Mouse (Mus musculus) T-cell, adult 2 months (primary cell): ENCODE measurements around the gene Rerg.
"Not testable (repeated sequence)": the region's sequence is repeated elsewhere in the genome, so short reads cannot be mapped to it uniquely, and the experiment has no call there.

Experiments
- DNase-seq: peaks from one replicate; pipeline ENCODE4 v3.0.0; 2022; ENCODE audit warnings: low spot score

Rerg gene

GRCm38 (mm10) chr6:137072256-137072655 is 98.0 kb downstream of the Rerg start:
- DNase-seq = no peak

GRCm38 (mm10) chr6:137071466-137071865 is 98.8 kb downstream of the Rerg start:
- DNase-seq = no peak

- no peak for DNase-seq
Observed at GRCm38 (mm10) chr6:137065506-137065905, 104.8 kb downstream of the Rerg start.

- DNase-seq = no peak
Observed at GRCm38 (mm10) chr6:137064786-137065185, 105.5 kb downstream of the Rerg start.

- peak; percentile 4 for DNase-seq
Observed at GRCm38 (mm10) chr6:137063239-137063940, 106.9 kb downstream of the Rerg start.

GRCm38 (mm10) chr6:137061880-137062531 is 108.3 kb downstream of the Rerg start:
- no peak for DNase-seq

GRCm38 (mm10) chr6:137060595-137060994 is 109.7 kb downstream of the Rerg start:
- DNase-seq = no peak

GRCm38 (mm10) chr6:137058257-137058656 is 112.0 kb downstream of the Rerg start:
- DNase-seq = no peak

- DNase-seq = no peak
Observed at GRCm38 (mm10) chr6:137054073-137054472, 116.2 kb downstream of the Rerg start.

GRCm38 (mm10) chr6:137053464-137053863 is 116.8 kb downstream of the Rerg start:
- DNase-seq = no peak

- DNase-seq = no peak
Observed at GRCm38 (mm10) chr6:137053006-137053405, 117.3 kb downstream of the Rerg start.

- no peak for DNase-seq
Observed at GRCm38 (mm10) chr6:137047036-137047435, 123.3 kb downstream of the Rerg start.

- DNase-seq = no peak
Observed at GRCm38 (mm10) chr6:137045011-137045504, 125.2 kb downstream of the Rerg start.

- DNase-seq = not testable (repeated sequence)
Observed at GRCm38 (mm10) chr6:137035611-137036395, 134.5 kb downstream of the Rerg start.

- no peak for DNase-seq
Observed at GRCm38 (mm10) chr6:137030611-137031097, 139.6 kb downstream of the Rerg start.

GRCm38 (mm10) chr6:137029931-137030610 is 140.2 kb downstream of the Rerg start:
- no peak for DNase-seq

- DNase-seq = no peak
Observed at GRCm38 (mm10) chr6:137025461-137025860, 144.8 kb downstream of the Rerg start.

GRCm38 (mm10) chr6:137024541-137024940 is 145.8 kb downstream of the Rerg start:
- no peak for DNase-seq

GRCm38 (mm10) chr6:137017216-137017973 is 152.9 kb downstream of the Rerg start:
- DNase-seq = no peak

- DNase-seq = no peak
Observed at GRCm38 (mm10) chr6:137014346-137014745, 156.0 kb downstream of the Rerg start.

GRCm38 (mm10) chr6:137011187-137011586 is 159.1 kb downstream of the Rerg start:
- no peak for DNase-seq
